Mouse (Mus musculus) layer of hippocampus, postnatal 36 days (tissue): ENCODE measurements around the gene Acvr1b. TPM values are rescaled to one million over a fixed set of nuclear protein-coding genes. Genes with fewer than 3 reads are reported as not detected.
A peak's percentile ranks its signal among the peaks of the same experiment; 100 is the strongest.

Experiments used
- DNase-seq, 2 experiments: peaks; one replicate each; pipeline ENCODE4 v3.0.0; 2022
- total RNA-seq, 2 experiments: library from RNA; stranded (reverse); gene quantifications; 2 replicates each; pipeline ENCODE4 v1.2.3; 2021

Gene Acvr1b
- total RNA-seq, 2 experiments from 2014 or later, result 85.2 to 88.5 TPM

GRCm38 (mm10) chr15:101230995-101231647 lies 57.3 kb downstream of the Acvr1b start:
- DNase-seq, result no peak

- no peak for DNase-seq
Measured at GRCm38 (mm10) chr15:101231648-101232180, 57.8 kb downstream of the Acvr1b start.

GRCm38 (mm10) chr15:101232607-101233006 lies 58.7 kb downstream of the Acvr1b start:
- no peak for DNase-seq

GRCm38 (mm10) chr15:101233183-101233582 lies 59.3 kb downstream of the Acvr1b start:
- no peak for DNase-seq

GRCm38 (mm10) chr15:101233641-101234275 lies 59.9 kb downstream of the Acvr1b start:
- DNase-seq, result no peak

GRCm38 (mm10) chr15:101234611-101235341 lies 60.9 kb downstream of the Acvr1b start:
- no peak for DNase-seq

- no peak for DNase-seq
Measured at GRCm38 (mm10) chr15:101235342-101235698, 61.5 kb downstream of the Acvr1b start.

GRCm38 (mm10) chr15:101235728-101236327 lies 62.0 kb downstream of the Acvr1b start:
- DNase-seq, result peak in 1 of 2 experiments; percentile 63

- no peak for DNase-seq
Measured at GRCm38 (mm10) chr15:101236878-101237277, 63.0 kb downstream of the Acvr1b start.

GRCm38 (mm10) chr15:101238885-101239511 lies 65.1 kb downstream of the Acvr1b start:
- DNase-seq, result no peak

- no peak for DNase-seq
Measured at GRCm38 (mm10) chr15:101239821-101240220, 66.0 kb downstream of the Acvr1b start.

- peak; percentile 84 to 88 for DNase-seq
Measured at GRCm38 (mm10) chr15:101240799-101241204, 66.9 kb downstream of the Acvr1b start.

GRCm38 (mm10) chr15:101241236-101241635 lies 67.4 kb downstream of the Acvr1b start:
- DNase-seq, result no peak

- DNase-seq, result no peak
Measured at GRCm38 (mm10) chr15:101241853-101242252, 68.0 kb downstream of the Acvr1b start.

GRCm38 (mm10) chr15:101242645-101243044 lies 68.8 kb downstream of the Acvr1b start:
- no peak for DNase-seq

- DNase-seq, result no peak
Measured at GRCm38 (mm10) chr15:101244012-101244411, 70.1 kb downstream of the Acvr1b start.

GRCm38 (mm10) chr15:101246231-101247154 lies 72.6 kb downstream of the Acvr1b start:
- DNase-seq, result peak; percentile 93 to 96

- DNase-seq, result no peak
Measured at GRCm38 (mm10) chr15:101247155-101247498, 73.3 kb downstream of the Acvr1b start.

- DNase-seq, result no peak
Measured at GRCm38 (mm10) chr15:101248029-101248710, 74.3 kb downstream of the Acvr1b start.

GRCm38 (mm10) chr15:101250220-101250800 lies 76.4 kb downstream of the Acvr1b start:
- DNase-seq, result no peak
